Mouse (Mus musculus) adrenal gland, postnatal 14 days (tissue): ENCODE measurements at regions not wholly inside any gene's neighbourhood (a gene's known extent, or its start where the extent isn't known, plus 50 kb on each side); places are given as distances from the start of the nearest gene placed in this dataset.

Experiments
- DNase-seq: peaks from one replicate; pipeline ENCODE4 v3.0.0; 2021; ENCODE audit warnings: mixed read lengths

- DNase-seq: no peak
Observed at GRCm38 (mm10) chr13:5716749-5717148, 144.5 kb upstream of the Klf6 start.

- no peak for DNase-seq
Observed at GRCm38 (mm10) chr13:5723319-5723718, 138.0 kb upstream of the Klf6 start.

GRCm38 (mm10) chr13:5724364-5724763 is 136.9 kb upstream of the Klf6 start:
- no peak for DNase-seq

GRCm38 (mm10) chr13:5725984-5726383 is 135.3 kb upstream of the Klf6 start:
- no peak for DNase-seq

- DNase-seq: no peak
Observed at GRCm38 (mm10) chr13:5726446-5726845, 134.8 kb upstream of the Klf6 start.

- DNase-seq: no peak
Observed at GRCm38 (mm10) chr13:5728172-5728571, 133.1 kb upstream of the Klf6 start.

GRCm38 (mm10) chr13:5728808-5729207 is 132.5 kb upstream of the Klf6 start:
- DNase-seq: no peak

- DNase-seq: no peak
Observed at GRCm38 (mm10) chr13:5729426-5730068, 131.7 kb upstream of the Klf6 start.

- no peak for DNase-seq
Observed at GRCm38 (mm10) chr13:5732206-5732605, 129.1 kb upstream of the Klf6 start.

- no peak for DNase-seq
Observed at GRCm38 (mm10) chr13:5735027-5735624, 126.2 kb upstream of the Klf6 start.

GRCm38 (mm10) chr13:5736472-5736871 is 124.8 kb upstream of the Klf6 start:
- DNase-seq: no peak

GRCm38 (mm10) chr13:5737214-5737613 is 124.1 kb upstream of the Klf6 start:
- DNase-seq: no peak

- DNase-seq: no peak
Observed at GRCm38 (mm10) chr13:5740805-5741204, 120.5 kb upstream of the Klf6 start.

GRCm38 (mm10) chr13:5744949-5745348 is 116.3 kb upstream of the Klf6 start:
- no peak for DNase-seq

- DNase-seq: no peak
Observed at GRCm38 (mm10) chr13:5757176-5757575, 104.1 kb upstream of the Klf6 start.

- no peak for DNase-seq
Observed at GRCm38 (mm10) chr13:5757963-5758362, 103.3 kb upstream of the Klf6 start.

- no peak for DNase-seq
Observed at GRCm38 (mm10) chr13:5760030-5760429, 101.3 kb upstream of the Klf6 start.

- DNase-seq: no peak
Observed at GRCm38 (mm10) chr13:5766394-5766793, 94.9 kb upstream of the Klf6 start.

GRCm38 (mm10) chr13:5767202-5767601 is 94.1 kb upstream of the Klf6 start:
- DNase-seq: no peak

GRCm38 (mm10) chr13:5768699-5769098 is 92.6 kb upstream of the Klf6 start:
- no peak for DNase-seq

GRCm38 (mm10) chr13:5769283-5770260 is 91.7 kb upstream of the Klf6 start:
- DNase-seq: no peak

- no peak for DNase-seq
Observed at GRCm38 (mm10) chr13:5773811-5774210, 87.5 kb upstream of the Klf6 start.
